Mouse (Mus musculus) neural tube, embryonic 10.5 days (tissue): Measurements from ENCODE around the gene Nup107.
A peak's percentile ranks its signal among the peaks of the same experiment; 100 is the strongest.

Experiments used
- DNase-seq: peaks from one replicate; pipeline ENCODE4 v3.0.0-alpha.2; 2017; ENCODE audit warnings: low spot score; ENCODE audit errors: extremely low spot score

The Nup107 gene

DNA sequence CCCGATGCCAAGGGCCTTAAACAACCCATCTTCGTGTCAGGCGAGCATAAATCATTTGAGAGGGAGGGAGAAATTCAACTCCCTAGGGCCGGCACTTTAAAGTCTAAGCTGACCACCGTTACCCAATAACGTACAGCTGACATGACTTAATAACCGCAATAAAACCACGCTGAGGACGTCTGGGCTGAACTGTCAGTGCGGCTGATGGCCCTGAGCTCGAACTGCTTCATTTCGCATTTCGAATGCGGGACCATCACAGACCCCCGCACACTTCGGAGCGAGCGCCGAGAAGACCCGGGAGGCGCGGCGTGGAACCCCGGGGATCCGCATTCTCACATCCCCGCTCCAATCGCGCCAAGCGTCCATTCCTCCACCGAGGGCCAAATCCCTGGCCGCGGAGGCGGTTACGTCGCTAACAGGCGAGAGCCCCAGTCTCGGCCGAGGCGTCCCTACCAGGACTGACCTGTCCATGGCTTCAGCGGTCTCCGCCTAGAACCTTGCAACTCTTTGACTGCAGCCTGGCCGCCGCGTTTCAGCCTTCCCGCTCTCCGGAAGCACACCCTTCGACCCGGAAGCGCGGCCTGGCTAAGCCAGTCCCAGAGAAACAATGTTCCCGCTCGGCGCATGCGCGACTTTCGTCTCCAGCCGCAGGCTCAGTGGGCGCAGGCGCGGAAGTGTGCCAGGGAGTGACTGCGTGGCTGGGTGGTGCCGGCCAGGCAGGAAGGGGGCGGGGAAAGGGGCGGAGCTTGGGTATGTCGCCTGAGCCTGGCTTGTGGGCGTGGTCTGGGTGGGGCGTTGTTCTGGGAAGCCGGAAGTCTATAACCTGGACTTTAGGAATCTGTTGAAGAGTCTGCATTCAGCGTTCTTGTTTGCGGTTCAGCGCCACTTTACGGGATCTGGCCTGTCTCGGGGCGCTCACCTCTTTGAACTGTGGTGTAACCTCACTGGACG is at the start of gene Nup107:
Nup107 (minus strand) TSS at position 565 of the 951 bp plus-strand sequence.
- DNase-seq: peak; percentile 100

GRCm38 (mm10) chr10:117841765-117842164 is 49.3 kb upstream of the Nup107 start:
- DNase-seq: no peak

DNA sequence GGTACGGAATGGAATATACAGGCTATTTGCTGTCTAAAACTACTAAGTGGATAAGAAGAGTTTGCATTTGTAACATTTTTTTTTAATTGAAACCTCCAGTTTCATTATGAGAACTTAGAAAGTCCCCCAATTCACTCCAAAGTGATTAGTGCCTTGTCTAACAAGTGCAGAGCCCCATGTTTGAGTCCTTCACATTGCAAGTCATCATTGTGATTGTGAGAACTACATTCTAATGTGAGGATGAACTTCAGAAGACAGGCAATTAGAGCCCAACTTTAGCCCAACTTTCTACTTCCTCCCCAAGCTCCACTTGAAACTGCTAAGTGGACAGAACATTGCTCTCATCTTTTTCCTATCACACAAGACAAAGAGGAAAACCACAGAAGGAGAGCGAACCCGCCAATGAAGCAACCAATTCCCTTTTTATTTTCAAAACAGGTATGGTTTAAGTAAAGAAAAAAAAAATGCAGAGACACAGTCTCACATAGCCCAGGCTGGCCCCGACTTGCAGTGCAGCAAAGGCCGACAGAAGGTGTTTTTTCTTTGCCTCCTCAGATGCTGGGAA is 48.0 kb upstream of the Nup107 start:
- no peak for DNase-seq

DNA sequence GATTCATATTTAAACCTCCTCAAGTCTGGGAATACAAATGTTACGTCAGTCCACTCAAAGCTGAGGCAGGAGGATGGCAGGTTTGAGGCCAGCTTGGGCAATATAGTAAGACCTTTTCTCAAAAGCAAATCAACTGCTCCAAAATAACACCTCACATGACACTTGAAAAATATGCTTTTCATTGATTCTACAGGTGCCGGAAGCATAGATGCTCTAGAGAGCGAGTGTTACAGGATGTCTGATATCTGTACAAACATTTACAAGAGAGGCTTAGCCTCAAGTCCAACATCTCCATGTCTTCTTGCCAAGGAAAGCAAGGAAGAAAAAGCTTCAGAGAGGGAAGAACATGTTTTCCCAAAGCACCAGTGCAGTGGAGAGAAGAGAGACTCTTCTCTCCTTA is 47.2 kb upstream of the Nup107 start:
- DNase-seq: no peak

DNA sequence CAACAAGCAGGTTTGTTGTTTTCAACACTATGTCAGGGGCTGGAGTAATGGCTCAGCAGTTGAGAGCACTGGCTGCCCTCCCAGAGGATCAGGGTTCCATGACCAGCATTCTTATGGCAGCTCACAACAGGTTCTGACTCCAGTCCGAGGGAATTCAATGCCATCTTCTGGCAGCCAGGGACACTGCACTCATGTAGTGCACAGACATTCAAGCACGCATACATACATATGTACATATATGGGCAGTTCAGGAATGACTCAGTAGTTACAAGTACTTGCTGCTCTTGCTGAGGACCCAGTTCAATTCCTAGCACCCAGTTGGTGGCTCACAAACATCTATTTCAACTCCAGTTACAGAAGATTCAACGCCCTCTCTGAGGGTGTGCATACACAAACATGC is 46.4 kb upstream of the Nup107 start:
- no peak for DNase-seq

DNA sequence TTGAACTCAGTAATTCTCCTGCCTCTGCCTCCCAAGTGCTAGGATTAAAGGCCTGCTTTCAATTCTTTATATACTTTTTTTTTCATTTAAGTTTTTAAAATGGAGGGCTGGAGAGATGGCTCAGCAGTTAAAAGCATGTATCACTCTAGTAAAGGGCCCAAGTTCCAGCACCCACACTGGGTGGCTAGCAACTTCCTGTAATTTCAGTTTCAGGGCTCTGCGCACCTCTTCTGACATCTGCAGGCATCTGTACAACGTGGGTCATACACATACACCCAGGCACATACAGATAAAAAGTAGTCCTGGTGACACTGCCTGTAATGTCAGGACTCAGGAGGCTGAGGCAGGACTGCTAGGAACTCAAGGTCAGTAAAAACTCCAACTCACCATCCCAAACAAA is 43.8 kb upstream of the Nup107 start:
- no peak for DNase-seq

DNA sequence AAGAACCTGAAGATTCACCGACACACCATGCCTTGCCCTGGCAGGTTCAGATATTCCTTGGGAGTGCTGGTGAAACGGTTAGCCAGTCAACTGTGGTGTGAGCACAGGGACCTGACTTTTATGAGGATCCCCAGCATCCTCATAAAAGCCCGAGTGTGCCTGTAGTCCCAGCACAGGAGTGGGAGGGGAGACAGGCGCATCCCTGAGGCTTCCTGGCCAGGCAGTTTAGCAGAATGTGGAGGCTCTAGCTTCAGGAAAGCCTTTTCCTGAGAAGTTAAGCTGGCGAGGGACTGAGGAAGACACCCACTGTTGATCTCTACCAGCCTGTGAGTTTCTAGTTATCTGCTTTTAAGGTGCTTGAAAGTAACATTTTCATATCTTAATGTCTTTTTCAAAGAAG is 42.9 kb upstream of the Nup107 start:
- DNase-seq: no peak

GRCm38 (mm10) chr10:117830797-117831196 is 38.3 kb upstream of the Nup107 start:
- DNase-seq: no peak

GRCm38 (mm10) chr10:117829472-117830155 is 37.1 kb upstream of the Nup107 start:
- DNase-seq: no peak

DNA sequence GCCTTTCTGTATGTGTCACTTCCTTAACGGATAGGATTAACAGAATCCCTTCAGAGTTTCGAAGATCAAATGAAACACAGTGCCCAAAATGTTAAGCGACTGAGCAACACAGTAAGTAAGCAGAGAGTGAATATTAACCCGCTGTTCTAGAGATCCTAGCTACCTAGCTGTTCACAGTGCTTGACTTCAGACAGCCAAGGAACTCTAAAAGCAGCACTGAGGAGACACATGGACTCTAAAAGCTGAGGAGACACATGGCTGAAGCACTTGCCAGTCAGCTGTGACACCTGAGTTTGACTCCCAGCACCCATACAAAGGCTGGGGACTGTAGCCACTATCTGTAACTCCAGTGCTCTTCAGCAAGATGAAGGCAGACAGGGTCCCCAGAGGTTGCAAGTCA is 36.5 kb upstream of the Nup107 start:
- no peak for DNase-seq

DNA sequence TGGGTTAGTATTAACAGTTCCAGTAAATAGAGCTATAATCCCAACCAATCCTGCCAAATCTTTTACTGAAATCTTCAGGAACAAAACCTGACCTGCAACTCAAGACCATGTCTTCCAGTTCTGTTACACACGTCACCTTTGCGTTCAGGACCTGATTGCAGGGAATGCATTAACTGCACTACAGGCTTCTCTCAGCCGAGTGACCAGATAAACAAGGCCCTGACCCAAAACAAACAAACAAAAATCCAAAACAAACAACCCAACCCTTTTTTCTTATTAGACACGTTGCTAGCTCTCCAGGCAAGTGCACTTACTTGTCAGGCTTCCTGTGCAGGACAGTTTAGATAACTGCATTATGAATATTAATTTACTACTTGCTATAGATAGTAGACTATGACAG is 36.0 kb upstream of the Nup107 start:
- no peak for DNase-seq

- no peak for DNase-seq
Observed at GRCm38 (mm10) chr10:117824647-117825046, 32.1 kb upstream of the Nup107 start.

DNA sequence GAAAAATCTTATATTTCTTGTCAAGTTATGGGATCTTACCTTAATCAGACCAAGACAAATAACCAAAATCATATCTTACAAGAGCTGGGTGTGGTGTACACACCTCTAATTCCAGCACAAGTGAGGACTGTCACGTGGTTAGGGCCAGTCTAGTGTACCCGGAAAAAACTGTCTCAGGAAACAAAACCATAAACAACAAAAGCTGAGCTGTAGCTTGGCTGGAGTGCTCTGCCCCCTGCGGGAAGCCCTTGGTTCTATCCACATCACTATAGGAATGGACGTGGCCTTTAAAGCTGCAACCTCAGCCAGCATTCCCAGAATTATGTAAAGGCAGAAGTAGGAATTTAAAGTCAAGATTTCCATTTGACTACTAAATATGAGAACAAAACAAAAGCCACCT is 31.6 kb upstream of the Nup107 start:
- DNase-seq: no peak

DNA sequence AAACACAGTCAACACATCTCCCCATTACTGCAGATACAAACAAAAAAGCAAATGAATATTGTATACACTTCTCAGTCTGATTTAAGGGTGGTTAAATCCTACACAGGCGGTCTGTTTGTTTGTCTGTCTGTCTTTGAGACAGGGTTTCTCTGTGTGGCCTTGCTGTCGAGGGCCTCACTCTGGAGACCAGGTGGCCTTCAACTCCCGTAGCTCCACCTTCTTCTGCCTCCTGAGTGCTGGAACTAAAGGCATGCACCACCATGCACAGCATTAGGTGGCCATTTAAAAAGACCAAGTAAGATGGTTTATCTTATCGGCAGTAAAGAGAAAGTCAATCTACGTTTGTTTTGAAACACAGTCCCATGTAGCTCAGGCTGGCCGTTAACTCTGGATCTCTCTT is 30.8 kb upstream of the Nup107 start:
- no peak for DNase-seq

DNA sequence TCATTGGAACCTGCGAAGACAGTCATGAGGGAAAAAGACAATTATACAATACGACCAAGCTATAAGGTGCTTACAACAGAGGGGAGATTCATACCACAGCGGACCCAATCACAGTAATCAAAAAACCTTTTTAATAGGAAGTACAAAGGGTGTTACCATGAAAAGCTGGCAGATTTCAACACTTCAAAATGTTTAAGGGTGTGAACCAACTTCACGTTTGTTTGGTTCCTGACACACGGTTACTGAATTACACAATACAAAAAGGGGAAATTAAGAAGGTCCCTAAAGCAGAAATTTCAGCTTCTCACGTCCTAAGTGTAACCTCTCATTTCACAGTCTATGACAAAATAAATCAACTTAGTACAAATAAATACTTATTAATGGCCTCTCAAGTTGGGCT is 26.1 kb upstream of the Nup107 start:
- no peak for DNase-seq

GRCm38 (mm10) chr10:117816721-117817120 is 24.2 kb upstream of the Nup107 start:
- no peak for DNase-seq

GRCm38 (mm10) chr10:117812501-117812900 is 20.0 kb upstream of the Nup107 start:
- no peak for DNase-seq

DNA sequence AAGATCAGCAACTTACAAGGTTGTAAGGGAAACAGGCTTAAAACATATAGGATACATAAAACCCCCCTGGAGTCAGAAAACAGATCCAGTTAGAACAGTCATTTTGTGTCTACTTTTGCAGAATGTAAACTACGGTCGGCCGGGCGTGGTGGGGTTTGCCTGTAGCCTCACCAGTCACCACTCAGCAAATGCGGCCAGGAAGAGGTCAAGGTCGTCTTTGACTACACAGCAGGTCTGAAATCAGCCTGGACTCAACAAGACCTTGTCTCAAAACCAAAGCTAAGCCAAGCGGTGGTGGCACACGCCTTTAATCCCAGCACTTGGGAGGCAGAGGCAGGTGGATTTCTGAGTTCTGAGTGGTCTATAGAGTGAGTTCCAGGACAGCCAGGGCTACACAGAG is 19.1 kb upstream of the Nup107 start:
- no peak for DNase-seq

- no peak for DNase-seq
Observed at GRCm38 (mm10) chr10:117810506-117810905, 18.0 kb upstream of the Nup107 start.

- no peak for DNase-seq
Observed at GRCm38 (mm10) chr10:117808068-117808467, 15.6 kb upstream of the Nup107 start.

- no peak for DNase-seq
Observed at GRCm38 (mm10) chr10:117805919-117806318, 13.4 kb upstream of the Nup107 start.
